Mouse (Mus musculus): ENCODE data around the gene Ccdc65.

DNA sequence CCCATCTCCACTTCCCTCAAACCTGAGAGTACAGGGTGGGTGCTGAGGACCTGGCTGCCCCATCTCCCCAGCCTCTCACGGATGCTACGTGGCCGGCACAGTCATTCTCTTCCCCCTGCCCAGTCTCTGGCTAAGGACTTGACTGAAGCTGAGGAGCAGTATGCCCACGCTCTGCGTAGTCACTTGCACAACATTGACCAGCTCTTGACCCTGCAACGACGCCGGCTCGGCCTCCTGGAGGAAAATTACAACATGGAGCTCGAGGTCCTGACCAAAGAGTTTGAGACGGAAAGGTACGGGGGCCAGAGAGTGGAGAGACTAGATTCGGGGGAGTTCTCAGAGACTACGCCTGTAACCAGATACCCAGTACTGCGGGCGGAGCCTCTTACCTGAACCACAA lies 9.3 kb downstream of the Ccdc65 start:
- TF ChIP-seq EP300 (IDR thresholded peaks at IDR 0.05; ENCODE audit: insufficient read depth, low read depth, low read length) (no peak), CTCF (IDR thresholded peaks at IDR 0.05; ENCODE audit: low read depth, low read length) (no peak)

Data from ES-Bruce4 (cell line).